Mouse (Mus musculus) layer of hippocampus, adult 11-12 months (tissue): Measurements from ENCODE around the gene Ube2d1.

Experiments
- DNase-seq: peaks from one replicate; pipeline ENCODE4 v3.0.0; 2022; ENCODE audit warnings: low spot score

Ube2d1 gene

GRCm38 (mm10) chr10:71284511-71285125 is 444 bp downstream of the Ube2d1 start:
- no peak for DNase-seq

DNA sequence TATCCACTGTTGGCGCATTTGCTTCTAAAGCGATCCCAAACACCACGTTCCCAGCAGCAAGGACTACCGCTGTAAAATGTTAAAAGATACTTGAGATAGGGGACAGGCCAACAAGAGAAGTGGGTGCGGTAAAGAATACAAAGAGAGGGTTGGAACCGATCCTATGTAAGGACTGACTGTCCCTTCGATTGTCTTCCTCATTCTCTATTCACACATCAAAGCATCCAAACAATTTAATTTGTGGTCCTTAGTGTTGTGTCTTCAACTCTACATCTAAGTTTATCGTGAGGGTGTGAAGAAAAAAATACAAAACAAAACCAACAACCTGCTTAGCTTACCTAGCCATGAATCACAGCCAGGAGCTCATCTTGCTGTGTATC is 941 bp downstream of the Ube2d1 start:
- DNase-seq: no peak

GRCm38 (mm10) chr10:71273008-71273739 is 11.9 kb downstream of the Ube2d1 start:
- DNase-seq: peak; percentile 57

DNA sequence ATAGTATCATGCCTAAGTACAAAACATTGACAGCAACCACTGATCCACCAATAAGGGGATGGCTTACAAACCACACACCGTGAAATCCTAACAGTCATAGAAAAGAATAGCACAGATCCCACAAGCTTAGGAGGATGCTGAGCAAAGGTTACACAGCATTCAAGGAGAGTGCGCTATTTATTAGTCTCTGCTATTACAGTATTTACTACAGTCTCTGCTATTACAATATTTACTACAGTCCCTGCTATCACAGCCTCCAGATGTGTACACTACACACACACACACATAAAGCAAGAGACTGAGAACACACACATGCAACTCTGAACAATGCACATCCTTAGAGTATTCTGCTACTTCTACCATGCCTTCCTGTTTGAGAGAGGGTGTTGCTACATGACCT is 17.1 kb downstream of the Ube2d1 start:
- DNase-seq: no peak

DNA sequence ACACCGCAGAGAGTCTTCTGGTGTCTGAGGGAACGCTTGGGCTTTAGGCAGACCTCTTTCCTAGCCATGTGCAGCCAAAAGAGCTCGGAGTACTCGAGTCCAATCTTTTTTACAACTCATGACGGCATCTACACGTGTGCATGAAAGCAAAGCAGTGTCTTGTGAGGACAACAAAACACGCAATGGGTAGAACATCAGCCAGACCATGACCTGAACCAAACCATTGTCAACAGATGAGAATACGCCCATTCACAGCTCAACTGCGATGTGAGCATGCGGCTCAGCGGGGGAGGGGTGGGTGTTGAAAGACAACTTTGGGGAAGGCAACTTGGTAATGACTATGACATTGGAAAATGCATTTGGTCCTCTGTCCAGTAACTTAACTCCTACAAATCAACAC is 17.6 kb downstream of the Ube2d1 start:
- peak; percentile 68 for DNase-seq

DNA sequence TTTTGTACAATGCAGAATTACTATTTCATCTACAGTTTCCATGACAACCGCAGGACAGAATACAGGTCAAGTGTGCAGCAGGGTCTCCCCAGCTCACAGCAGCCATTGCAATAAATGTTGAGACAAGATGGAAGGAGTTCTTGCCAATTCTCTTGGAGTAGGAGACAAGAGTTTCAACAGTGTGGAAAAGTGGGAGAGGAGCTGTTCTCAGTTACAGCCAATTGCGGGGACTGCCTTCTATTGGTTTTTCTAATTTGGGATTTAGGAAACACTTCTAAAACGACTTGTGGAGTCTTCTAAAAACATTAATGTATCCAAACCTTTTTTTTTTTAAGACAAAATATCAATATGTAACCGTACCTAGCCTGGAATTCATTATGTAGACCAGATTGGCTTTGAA is 20.0 kb downstream of the Ube2d1 start:
- DNase-seq: no peak

DNA sequence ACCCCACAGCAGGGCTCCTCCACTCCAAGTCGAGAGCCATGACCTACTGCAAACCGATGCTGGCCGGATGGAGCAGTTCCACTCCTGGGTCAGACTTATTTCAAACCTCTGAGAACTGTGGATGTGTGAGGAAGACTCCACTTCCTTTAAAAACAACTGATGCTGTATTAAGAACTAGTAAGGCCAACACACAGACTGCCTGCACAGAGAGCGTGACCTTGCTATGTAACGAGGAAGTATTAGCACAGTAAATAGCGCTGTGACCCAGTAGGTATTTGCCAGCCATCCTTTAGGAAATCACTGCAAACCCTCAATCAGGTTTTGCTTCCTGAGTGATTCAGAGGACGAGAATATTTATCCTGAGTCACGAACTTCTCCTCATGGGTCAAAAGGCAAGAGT is 23.4 kb downstream of the Ube2d1 start:
- no peak for DNase-seq

DNA sequence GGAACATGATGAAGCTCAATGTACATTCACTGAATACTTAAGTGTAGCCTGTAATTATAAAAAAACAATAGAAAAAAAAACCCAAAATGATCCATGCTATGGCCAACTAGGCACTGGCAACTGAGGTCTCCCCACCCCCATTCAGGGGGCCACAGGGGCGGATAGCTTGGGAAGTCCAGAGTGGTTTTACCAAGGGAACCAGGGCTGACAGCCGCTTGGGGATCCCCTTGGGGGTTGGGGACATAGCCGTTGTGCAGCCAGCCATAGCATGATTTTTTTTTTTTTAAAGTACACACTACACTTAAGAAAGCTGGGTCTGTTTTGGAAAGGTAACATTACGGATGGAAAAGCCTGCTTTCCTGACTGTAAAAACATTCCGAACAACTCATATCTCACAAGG is 26.1 kb downstream of the Ube2d1 start:
- no peak for DNase-seq

DNA sequence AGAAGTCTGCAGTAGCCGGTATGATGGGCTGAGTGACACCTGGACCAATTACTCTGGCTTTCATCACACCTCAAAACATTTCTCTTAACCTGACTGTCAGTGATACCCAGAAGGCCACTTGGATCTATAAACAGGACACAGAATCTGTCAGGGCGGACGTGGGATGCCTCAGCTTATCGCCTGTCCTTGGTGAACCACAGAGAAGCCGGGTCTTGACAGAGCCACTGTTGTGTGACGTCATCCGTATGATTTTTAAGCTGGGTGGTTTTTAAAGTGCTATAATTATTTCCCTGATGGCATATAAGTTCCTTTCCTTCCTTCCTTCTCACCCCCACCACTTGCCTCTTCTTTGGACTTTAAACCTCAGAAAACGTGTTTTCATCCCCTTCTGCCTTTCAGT is 26.5 kb downstream of the Ube2d1 start:
- no peak for DNase-seq

DNA sequence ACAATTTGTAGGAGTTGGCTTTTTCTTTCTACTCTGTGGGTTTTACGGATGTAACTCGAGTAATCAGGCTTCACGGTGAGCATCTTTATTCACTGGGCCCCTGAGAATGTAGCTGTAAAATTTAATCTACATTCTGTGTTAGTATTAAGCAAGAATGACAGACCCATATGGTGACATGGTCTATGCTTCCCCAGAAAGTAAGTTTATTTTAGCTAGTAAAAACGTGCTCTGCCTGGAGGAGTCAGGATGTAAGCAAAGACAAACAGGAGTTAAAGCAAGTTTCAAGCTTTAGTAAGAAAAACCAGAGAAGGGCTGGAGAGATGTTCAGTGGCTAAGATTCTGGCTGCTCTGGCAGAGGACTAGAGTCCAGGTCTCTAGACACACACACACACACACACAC is 31.9 kb downstream of the Ube2d1 start:
- DNase-seq: no peak

GRCm38 (mm10) chr10:71252421-71252820 is 32.6 kb downstream of the Ube2d1 start:
- DNase-seq: no peak

GRCm38 (mm10) chr10:71251846-71252245 is 33.2 kb downstream of the Ube2d1 start:
- DNase-seq: no peak

- DNase-seq: no peak
Measured at GRCm38 (mm10) chr10:71251256-71251655, 33.8 kb downstream of the Ube2d1 start.

GRCm38 (mm10) chr10:71250472-71250871 is 34.6 kb downstream of the Ube2d1 start:
- peak; percentile 80 for DNase-seq

DNA sequence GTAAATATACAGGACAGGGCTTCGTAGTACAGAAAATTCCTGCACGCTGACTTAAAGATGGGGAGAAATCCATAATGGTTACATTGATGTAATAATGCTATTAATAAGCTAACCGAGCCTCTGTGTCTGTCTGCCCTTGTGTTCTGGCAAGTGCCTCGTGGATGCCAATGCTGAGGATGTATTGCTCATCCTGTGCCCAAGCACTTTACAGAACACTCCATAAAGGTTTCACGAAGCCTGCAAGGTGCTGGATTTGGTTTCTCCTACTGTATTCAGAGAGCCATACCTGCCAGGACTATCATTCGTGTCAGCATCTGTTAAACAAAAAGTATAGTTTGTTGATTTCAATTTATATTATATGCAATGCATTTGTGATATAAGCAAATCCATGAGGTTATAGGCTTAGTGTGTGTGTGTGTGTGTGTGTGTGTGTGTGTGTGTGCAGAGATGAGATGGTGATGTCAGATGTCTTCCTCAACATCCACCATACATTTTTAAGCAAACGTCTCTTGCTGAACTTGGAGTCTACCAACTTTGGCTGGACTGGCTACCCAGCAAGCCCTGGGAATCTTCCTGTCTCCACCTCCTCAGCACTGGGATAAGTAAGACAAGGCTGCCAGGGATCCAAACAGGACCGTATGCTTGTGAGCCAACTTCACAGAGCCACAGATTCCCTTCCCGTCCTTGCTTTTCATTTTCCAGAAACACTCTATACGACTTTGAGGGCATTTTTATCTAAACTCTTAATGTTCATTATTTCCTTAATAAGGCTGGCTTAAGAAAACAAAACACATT is 35.8 kb downstream of the Ube2d1 start:
- no peak for DNase-seq

DNA sequence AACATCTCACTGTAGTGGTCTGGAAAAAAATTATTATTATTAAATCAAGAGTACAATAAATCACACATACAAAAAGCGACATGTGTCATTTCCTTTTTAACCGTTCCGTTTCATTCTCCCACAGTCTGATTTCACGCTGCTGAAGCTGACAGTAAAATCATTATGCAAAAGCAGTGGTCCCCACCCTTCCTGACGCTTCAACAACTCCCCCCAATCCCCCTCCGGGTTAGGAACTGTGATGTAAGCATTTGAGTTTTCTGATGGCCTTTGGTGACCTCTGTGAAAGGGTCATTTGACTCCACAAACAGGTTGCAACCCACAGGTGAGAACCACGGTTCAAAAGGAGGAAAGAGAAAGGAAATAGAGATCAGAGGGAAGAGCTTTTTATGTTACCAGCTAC is 38.1 kb downstream of the Ube2d1 start:
- no peak for DNase-seq

GRCm38 (mm10) chr10:71239479-71240120 is 45.5 kb downstream of the Ube2d1 start:
- DNase-seq: no peak

GRCm38 (mm10) chr10:71238240-71238554 is 46.9 kb downstream of the Ube2d1 start, which contains the start of gene Tfam:
Gene Tfam, minus strand, starts transcription at chr10:71238280.
- no peak for DNase-seq

DNA sequence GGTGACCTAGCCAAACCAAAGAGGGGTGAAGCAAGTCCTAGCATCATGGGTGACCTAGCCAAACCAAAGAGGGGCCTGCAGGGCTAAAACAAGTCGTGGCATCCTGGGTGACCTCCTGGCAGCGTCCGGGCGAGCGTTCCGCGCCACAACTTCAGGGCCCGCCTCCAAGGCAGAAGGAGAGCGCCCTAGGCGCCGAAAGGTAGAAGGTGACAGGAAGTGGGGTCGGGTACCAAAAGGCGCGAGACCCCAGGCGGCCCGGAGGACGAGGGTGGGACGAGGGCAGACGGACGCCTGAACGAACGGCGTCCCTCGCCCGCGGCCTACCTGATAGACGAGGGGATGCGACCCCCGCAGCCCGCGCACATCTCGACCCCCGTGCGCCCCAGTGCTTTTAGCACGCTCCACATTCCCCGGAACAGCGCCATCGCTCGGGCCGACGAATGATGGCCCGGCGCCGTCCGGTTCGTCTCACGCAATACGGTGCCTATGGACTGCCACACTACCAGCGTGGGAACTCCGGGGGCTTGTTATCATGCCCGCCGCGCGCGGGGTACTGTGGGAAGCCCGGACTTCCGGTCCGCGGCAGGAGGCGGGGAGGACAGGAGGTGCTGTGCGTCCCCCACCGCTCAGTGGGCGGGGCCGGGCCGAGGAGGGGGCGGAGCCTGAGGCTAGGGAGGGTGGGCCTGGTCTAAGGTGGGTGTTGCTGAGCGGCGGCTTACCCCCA is 47.4 kb downstream of the Ube2d1 start:
- peak; percentile 95 for DNase-seq

- DNase-seq: no peak
Measured at GRCm38 (mm10) chr10:71234071-71234470, 51.0 kb downstream of the Ube2d1 start.

DNA sequence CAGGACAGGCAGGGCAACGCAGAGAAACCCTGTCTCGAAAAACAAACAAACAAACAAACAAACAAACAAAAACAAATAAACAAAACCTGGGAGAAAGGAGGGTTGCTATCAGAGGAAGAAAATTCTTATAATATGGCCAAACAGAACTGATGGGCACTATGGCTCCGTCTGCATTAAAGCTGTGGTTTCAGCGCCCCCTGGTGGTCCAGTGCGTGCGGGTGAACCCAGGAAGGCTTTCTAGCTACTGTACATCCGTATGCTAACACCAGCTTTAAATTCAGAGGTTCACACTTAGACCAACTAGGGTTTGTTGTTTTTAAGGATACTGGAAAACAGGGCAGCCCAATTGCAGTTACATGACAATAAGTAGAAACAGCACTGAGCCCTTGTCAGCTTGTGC is 59.2 kb downstream of the Ube2d1 start:
- DNase-seq: peak; percentile 90

- DNase-seq: no peak
Measured at GRCm38 (mm10) chr10:71223101-71223500, 62.0 kb downstream of the Ube2d1 start.
